Mouse (Mus musculus) lung, postnatal 0 days (tissue): Measurements from ENCODE around the gene Gm20604.

Experiments used
- CTCF ChIP-seq: IDR thresholded peaks from 2 replicates; pipeline ENCODE4 v1.5.1; 2016; ENCODE audit warnings: antibody characterized with exemption, mild to moderate bottlenecking
- EP300 ChIP-seq: IDR thresholded peaks from 2 replicates; pipeline ENCODE4 v1.6.1; 2016; ENCODE audit warnings: antibody characterized with exemption, mild to moderate bottlenecking, control low read depth

DNA sequence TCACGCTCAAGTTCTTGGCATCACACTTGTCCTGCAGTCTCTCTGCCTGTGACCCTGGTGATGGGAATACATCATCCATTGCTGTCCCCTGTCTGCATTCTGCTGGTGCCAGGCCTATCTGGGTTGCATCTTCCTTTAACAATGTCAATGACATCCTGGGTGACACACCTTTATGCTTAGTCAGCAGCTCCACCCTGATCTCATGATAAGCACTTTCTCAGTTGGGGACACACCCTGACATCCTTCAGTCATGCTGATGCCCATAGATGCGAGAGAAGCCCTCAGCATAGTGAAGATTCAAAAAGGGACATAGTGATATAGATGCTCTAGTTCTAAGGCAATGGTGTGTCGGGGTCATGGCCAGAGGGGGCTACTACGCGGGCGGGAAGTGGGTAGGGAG is 33.3 kb downstream of the Gm20604 start:
- TF ChIP-seq CTCF (no peak), EP300 (no peak)
